Mouse (Mus musculus): Measurements from ENCODE around the gene Zfp609.

- no peak for TF ChIP-seq CTCF (IDR thresholded peaks at IDR 0.05; ENCODE audit: extremely low read depth, insufficient read length, insufficient replicate concordance, low read depth, low read length)
- TF ChIP-seq POLR2A (IDR thresholded peaks at IDR 0.05; ENCODE audit: low read depth, low read length): no peak
Measured at GRCm38 (mm10) chr9:65791846-65792245, 35.5 kb downstream of the Zfp609 start.
